Mouse (Mus musculus): ENCODE measurements around the gene Clpsl2. TPM values are rescaled to one million over a fixed set of nuclear protein-coding genes. Genes with fewer than 3 reads are reported as not detected.

Clpsl2 gene
- polyA plus RNA-seq, 1 experiment from 2014 or later = not detected

Small RNA genes within 50 kb of the gene (microRNA-seq; reads per million reads assigned to microRNA genes)
- gene Gm25195 (ENCODE audit: insufficient number of aligned reads) (not detected), gene Mir6969 (ENCODE audit: insufficient number of aligned reads) (not detected)

Other genes starting within 250 kb of the Clpsl2 start
- 28.0 and 32.3 TPM in 2 replicates for gene Fance, start 235.9 kb upstream of the Clpsl2 start, polyA plus RNA-seq (2014; fragmentation: Nextera tagmentation; extraction: Ambion mirVana)
- gene Rpl10a, start 220.9 kb upstream of the Clpsl2 start, polyA plus RNA-seq (2014; fragmentation: Nextera tagmentation; extraction: Ambion mirVana) = 468 and 490 TPM in 2 replicates
- 5.6 and 5.8 TPM in 2 replicates for gene Tead3, start 198.6 kb upstream of the Clpsl2 start, polyA plus RNA-seq (2014; fragmentation: Nextera tagmentation; extraction: Ambion mirVana)
- 2.6 and 4.2 TPM in 2 replicates for gene Tulp1, start 184.2 kb upstream of the Clpsl2 start, polyA plus RNA-seq (2014; fragmentation: Nextera tagmentation; extraction: Ambion mirVana)
- gene Fkbp5, start 31.9 kb upstream of the Clpsl2 start, polyA plus RNA-seq (2014; fragmentation: Nextera tagmentation; extraction: Ambion mirVana) = 11.4 and 11.5 TPM in 2 replicates
- not detected in 2 replicates for gene Armc12, start 18.6 kb upstream of the Clpsl2 start, polyA plus RNA-seq (2014; fragmentation: Nextera tagmentation; extraction: Ambion mirVana)
- gene Clps, start 11.4 kb downstream of the Clpsl2 start, polyA plus RNA-seq (2014; fragmentation: Nextera tagmentation; extraction: Ambion mirVana) = not detected in 2 replicates
- gene Lhfpl5, start 26.2 kb downstream of the Clpsl2 start, polyA plus RNA-seq (2014; fragmentation: Nextera tagmentation; extraction: Ambion mirVana) = 0.84 and 1.5 TPM in 2 replicates
- 135 and 141 TPM in 2 replicates for gene Srpk1, start 73.3 kb downstream of the Clpsl2 start, polyA plus RNA-seq (2014; fragmentation: Nextera tagmentation; extraction: Ambion mirVana)
- 0.49 and 1.0 TPM in 2 replicates for gene Slc26a8, start 140.8 kb downstream of the Clpsl2 start, polyA plus RNA-seq (2014; fragmentation: Nextera tagmentation; extraction: Ambion mirVana)
- gene Mapk14, start 141.9 kb downstream of the Clpsl2 start, polyA plus RNA-seq (2014; fragmentation: Nextera tagmentation; extraction: Ambion mirVana) = 51.7 and 52.3 TPM in 2 replicates
- 2.9 and 3.0 TPM in 2 replicates for gene AC170998.1, start 176.7 kb downstream of the Clpsl2 start, polyA plus RNA-seq (2014; fragmentation: Nextera tagmentation; extraction: Ambion mirVana)
- gene Mapk13, start 219.9 kb downstream of the Clpsl2 start, polyA plus RNA-seq (2014; fragmentation: Nextera tagmentation; extraction: Ambion mirVana) = 2.3 and 2.7 TPM in 2 replicates

All from forebrain, embryonic 11.5 days (tissue).